Mouse (Mus musculus): ENCODE measurements around the gene Slc4a4. TPM values are rescaled to one million over a fixed set of nuclear protein-coding genes. Genes with fewer than 3 reads are reported as not detected.
A peak's percentile ranks its signal among the peaks of the same experiment; 100 is the strongest.

Gene Slc4a4
- polyA plus RNA-seq, 1 experiment from 2014 or later = 26.1 TPM

DNA sequence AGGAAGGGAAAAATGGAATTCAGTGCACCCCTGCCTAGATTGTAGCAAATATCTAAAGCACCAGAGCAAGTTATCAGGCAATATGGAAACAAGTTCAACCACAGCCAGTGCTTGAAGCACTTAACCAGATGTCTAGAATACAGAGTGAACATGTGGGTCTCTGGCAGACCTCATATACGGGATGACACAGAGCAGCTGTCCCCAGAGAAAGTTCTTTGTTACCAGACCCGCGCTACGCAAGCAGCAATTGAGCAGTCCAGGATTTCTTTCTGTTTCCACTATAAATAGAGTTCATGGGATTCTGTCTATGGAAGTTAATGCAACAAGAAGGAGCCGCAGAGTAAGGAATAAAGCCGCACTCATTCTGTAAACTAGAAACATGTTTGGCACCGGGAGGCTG, 46.8 kb downstream of the Slc4a4 start:
- no peak for TF ChIP-seq CTCF (IDR thresholded peaks at IDR 0.05; ENCODE audit: low read depth)
- no peak overlapping the region for H3K27ac ChIP-seq
- no peaks in the 10 kb centered on the region for H3K36me3 ChIP-seq (ENCODE audit: insufficient read depth, low read length)
- no peak overlapping the region for H3K4me3 ChIP-seq (replicated peaks; ENCODE audit: low read depth, low read length)
- H3K4me1 ChIP-seq (replicated peaks; ENCODE audit: insufficient read depth, low read length) = peaks cover 12% of the 10 kb centered on the region
- no peaks in the 10 kb centered on the region for H3K27me3 ChIP-seq (ENCODE audit: insufficient read depth, low read length)
- no peaks in the 10 kb centered on the region for H3K9me3 ChIP-seq (replicated peaks; ENCODE audit: low read length)
- 55% methylated on average over 7 of the region's 7 CpGs for WGBS
- no peak overlapping the region for H3K9ac ChIP-seq (ENCODE audit: low read depth, low read length)
- no peak overlapping the region for H3K4me2 ChIP-seq (ENCODE audit: low read length)
- ATAC-seq (replicated peaks; ENCODE audit: low FRiP score, low read depth) (no peak), DNase-seq (ENCODE audit: low spot score) (peak; percentile 69)

DNA sequence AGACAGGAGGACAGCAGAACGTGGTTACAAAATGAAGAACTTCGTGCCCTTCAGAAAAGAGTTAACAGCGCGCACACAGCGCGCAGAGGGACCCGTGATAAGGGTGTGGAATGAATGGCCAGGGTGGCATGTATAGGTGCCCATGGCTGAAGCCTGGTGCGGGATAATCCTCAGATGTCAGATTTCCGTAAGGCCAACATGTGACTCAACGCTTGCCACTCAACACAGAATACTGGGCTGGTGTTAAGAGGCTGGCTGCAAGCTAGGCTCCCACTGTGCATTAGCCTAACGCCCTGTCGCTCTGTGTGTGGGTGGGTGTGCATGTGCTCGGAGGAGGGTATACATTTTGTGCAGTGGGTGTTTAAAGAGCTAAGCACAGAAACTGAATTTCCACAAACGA, 47.3 kb downstream of the Slc4a4 start:
- no peaks in the 10 kb centered on the region for H3K36me3 ChIP-seq (ENCODE audit: insufficient read depth, low read length)
- no peaks in the 10 kb centered on the region for H3K9me3 ChIP-seq (replicated peaks; ENCODE audit: low read length)
- WGBS = 69% methylated on average over 14 of the region's 14 CpGs
- DNase-seq (ENCODE audit: low spot score) (no peak), ATAC-seq (replicated peaks; ENCODE audit: low FRiP score, low read depth) (no peak)
- H3K4me2 ChIP-seq (ENCODE audit: low read length) = no peak overlapping the region
- no peak overlapping the region for H3K27ac ChIP-seq
- no peak overlapping the region for H3K9ac ChIP-seq (ENCODE audit: low read depth, low read length)
- no peaks in the 10 kb centered on the region for H3K27me3 ChIP-seq (ENCODE audit: insufficient read depth, low read length)
- H3K4me1 ChIP-seq (replicated peaks; ENCODE audit: insufficient read depth, low read length) = peaks cover 12% of the 10 kb centered on the region
- no peak for TF ChIP-seq CTCF (IDR thresholded peaks at IDR 0.05; ENCODE audit: low read depth)
- H3K4me3 ChIP-seq (replicated peaks; ENCODE audit: low read depth, low read length) = no peak overlapping the region

DNA sequence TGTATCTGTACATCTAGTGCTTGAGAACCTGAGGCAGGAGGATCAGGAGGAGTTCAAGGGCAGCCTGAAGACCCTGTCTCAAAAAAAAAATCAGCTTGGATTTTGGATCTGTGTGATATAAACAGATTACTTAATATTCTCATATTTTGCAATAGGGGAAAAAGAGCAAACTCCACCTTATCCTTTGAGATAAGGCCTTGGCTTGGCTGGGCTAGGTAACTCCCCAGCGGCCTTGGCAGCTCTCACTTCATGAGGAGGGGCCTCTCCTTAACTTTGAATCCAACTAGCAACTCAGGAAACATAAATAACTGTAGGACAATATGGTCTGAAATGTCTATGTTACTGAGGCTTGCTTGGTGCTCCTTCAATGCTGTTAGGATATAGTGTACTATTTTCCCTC, 51.6 kb downstream of the Slc4a4 start:
- H3K36me3 ChIP-seq (ENCODE audit: insufficient read depth, low read length) = no peaks in the 10 kb centered on the region
- H3K9me3 ChIP-seq (replicated peaks; ENCODE audit: low read length) = no peaks in the 10 kb centered on the region
- H3K4me1 ChIP-seq (replicated peaks; ENCODE audit: insufficient read depth, low read length) = no peaks in the 10 kb centered on the region
- H3K4me3 ChIP-seq (replicated peaks; ENCODE audit: low read depth, low read length) = no peak overlapping the region
- ATAC-seq (replicated peaks; ENCODE audit: low FRiP score, low read depth) (no peak), DNase-seq (ENCODE audit: low spot score) (no peak)
- H3K27ac ChIP-seq = no peak overlapping the region
- no peak overlapping the region for H3K4me2 ChIP-seq (ENCODE audit: low read length)
- H3K27me3 ChIP-seq (ENCODE audit: insufficient read depth, low read length) = no peaks in the 10 kb centered on the region
- 65% methylated on average over 1 of the region's 1 CpGs for WGBS
- no peak for TF ChIP-seq CTCF (IDR thresholded peaks at IDR 0.05; ENCODE audit: low read depth)
- no peak overlapping the region for H3K9ac ChIP-seq (ENCODE audit: low read depth, low read length)

- H3K27ac ChIP-seq = no peak overlapping the region
- ATAC-seq (replicated peaks; ENCODE audit: low FRiP score, low read depth) (peak; percentile 52; the same call in 1 of the 2 replicates), DNase-seq (ENCODE audit: low spot score) (peak; percentile 50)
Observed at GRCm38 (mm10) chr5:88939151-88939550, 52.5 kb downstream of the Slc4a4 start.

GRCm38 (mm10) chr5:88939782-88940181, 53.2 kb downstream of the Slc4a4 start:
- H3K4me2 ChIP-seq (ENCODE audit: low read length) = no peak overlapping the region
- no peak overlapping the region for H3K9ac ChIP-seq (ENCODE audit: low read depth, low read length)
- ATAC-seq (replicated peaks; ENCODE audit: low FRiP score, low read depth) (no peak), DNase-seq (ENCODE audit: low spot score) (no peak)
- TF ChIP-seq CTCF (IDR thresholded peaks at IDR 0.05; ENCODE audit: low read depth) = no peak
- H3K27me3 ChIP-seq (ENCODE audit: insufficient read depth, low read length) = no peaks in the 10 kb centered on the region
- no peaks in the 10 kb centered on the region for H3K9me3 ChIP-seq (replicated peaks; ENCODE audit: low read length)
- H3K27ac ChIP-seq = no peak overlapping the region
- no peaks in the 10 kb centered on the region for H3K4me1 ChIP-seq (replicated peaks; ENCODE audit: insufficient read depth, low read length)
- no peaks in the 10 kb centered on the region for H3K36me3 ChIP-seq (ENCODE audit: insufficient read depth, low read length)
- WGBS = 50% methylated on average over 2 of the region's 2 CpGs
- no peak overlapping the region for H3K4me3 ChIP-seq (replicated peaks; ENCODE audit: low read depth, low read length)

More at GRCm38 (mm10) chr5:88939151-88939550, 52.5 kb downstream of the Slc4a4 start:
- TF ChIP-seq CTCF (IDR thresholded peaks at IDR 0.05; ENCODE audit: low read depth) = no peak
- Histone ChIP-seq H3K9ac (ENCODE audit: low read depth, low read length) (no peak overlapping the region), H3K4me3 (replicated peaks; ENCODE audit: low read depth, low read length) (no peak overlapping the region), H3K27me3 (ENCODE audit: insufficient read depth, low read length) (no peaks in the 10 kb centered on the region), H3K36me3 (ENCODE audit: insufficient read depth, low read length) (no peaks in the 10 kb centered on the region), H3K9me3 (replicated peaks; ENCODE audit: low read length) (no peaks in the 10 kb centered on the region), H3K4me2 (ENCODE audit: low read length) (no peak overlapping the region), H3K4me1 (replicated peaks; ENCODE audit: insufficient read depth, low read length) (no peaks in the 10 kb centered on the region)
- 25% methylated on average over 6 of the region's 6 CpGs for WGBS

- Histone ChIP-seq H3K36me3 (ENCODE audit: insufficient read depth, low read length) (no peaks in the 10 kb centered on the region), H3K4me2 (ENCODE audit: low read length) (no peak overlapping the region), H3K9me3 (replicated peaks; ENCODE audit: low read length) (no peaks in the 10 kb centered on the region), H3K4me3 (replicated peaks; ENCODE audit: low read depth, low read length) (no peak overlapping the region), H3K9ac (ENCODE audit: low read depth, low read length) (no peak overlapping the region), H3K27me3 (ENCODE audit: insufficient read depth, low read length) (no peaks in the 10 kb centered on the region), H3K4me1 (replicated peaks; ENCODE audit: insufficient read depth, low read length) (no peaks in the 10 kb centered on the region), H3K27ac (no peak overlapping the region)
- ATAC-seq (replicated peaks; ENCODE audit: low FRiP score, low read depth) = no peak
- TF ChIP-seq CTCF (IDR thresholded peaks at IDR 0.05; ENCODE audit: low read depth) = no peak
- WGBS = 87% methylated on average over 7 of the region's 7 CpGs
- no peak for DNase-seq (ENCODE audit: low spot score)
Observed at GRCm38 (mm10) chr5:88941905-88942304, 55.3 kb downstream of the Slc4a4 start.

- Histone ChIP-seq H3K4me1 (replicated peaks; ENCODE audit: insufficient read depth, low read length) (no peaks in the 10 kb centered on the region), H3K9me3 (replicated peaks; ENCODE audit: low read length) (no peaks in the 10 kb centered on the region), H3K27me3 (ENCODE audit: insufficient read depth, low read length) (no peaks in the 10 kb centered on the region), H3K27ac (no peak overlapping the region), H3K4me2 (ENCODE audit: low read length) (no peak overlapping the region), H3K9ac (ENCODE audit: low read depth, low read length) (no peak overlapping the region), H3K36me3 (ENCODE audit: insufficient read depth, low read length) (no peaks in the 10 kb centered on the region), H3K4me3 (replicated peaks; ENCODE audit: low read depth, low read length) (no peak overlapping the region)
- TF ChIP-seq CTCF (IDR thresholded peaks at IDR 0.05; ENCODE audit: low read depth) = no peak
- ATAC-seq (replicated peaks; ENCODE audit: low FRiP score, low read depth) (no peak), DNase-seq (ENCODE audit: low spot score) (no peak)
- WGBS = 88% methylated on average over 10 of the region's 10 CpGs
Observed at GRCm38 (mm10) chr5:88945661-88946339, 59.2 kb downstream of the Slc4a4 start.

All from kidney, postnatal 0 days (tissue).